Mouse (Mus musculus): Measurements from ENCODE around the gene Dnhd1.
"Not testable (repeated sequence)": the region's sequence is repeated elsewhere in the genome, so short reads cannot be mapped to it uniquely, and the experiment has no call there.

Gene Dnhd1

DNA sequence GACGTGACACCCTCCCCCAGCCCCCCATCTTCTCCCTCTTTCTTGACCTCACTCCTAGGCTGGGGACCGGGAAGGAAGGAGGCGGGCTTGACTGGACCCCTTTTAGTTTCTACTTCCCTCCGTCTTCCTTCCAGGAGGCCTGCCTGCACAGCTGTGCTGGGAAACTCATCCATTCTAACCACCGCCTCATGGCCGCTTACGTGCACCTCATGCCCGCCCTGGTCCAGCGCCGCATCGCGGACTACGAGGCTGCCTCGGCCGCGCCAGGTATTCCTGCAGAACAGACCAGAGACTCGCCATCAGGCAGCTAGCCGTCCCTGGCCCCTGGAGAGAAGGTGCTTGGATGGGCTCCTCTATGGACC lies 9.8 kb upstream of the Dnhd1 start:
- no peak for DNase-seq

GRCm38 (mm10) chr7:105641936-105642335 lies 8.7 kb upstream of the Dnhd1 start:
- DNase-seq = no peak

DNA sequence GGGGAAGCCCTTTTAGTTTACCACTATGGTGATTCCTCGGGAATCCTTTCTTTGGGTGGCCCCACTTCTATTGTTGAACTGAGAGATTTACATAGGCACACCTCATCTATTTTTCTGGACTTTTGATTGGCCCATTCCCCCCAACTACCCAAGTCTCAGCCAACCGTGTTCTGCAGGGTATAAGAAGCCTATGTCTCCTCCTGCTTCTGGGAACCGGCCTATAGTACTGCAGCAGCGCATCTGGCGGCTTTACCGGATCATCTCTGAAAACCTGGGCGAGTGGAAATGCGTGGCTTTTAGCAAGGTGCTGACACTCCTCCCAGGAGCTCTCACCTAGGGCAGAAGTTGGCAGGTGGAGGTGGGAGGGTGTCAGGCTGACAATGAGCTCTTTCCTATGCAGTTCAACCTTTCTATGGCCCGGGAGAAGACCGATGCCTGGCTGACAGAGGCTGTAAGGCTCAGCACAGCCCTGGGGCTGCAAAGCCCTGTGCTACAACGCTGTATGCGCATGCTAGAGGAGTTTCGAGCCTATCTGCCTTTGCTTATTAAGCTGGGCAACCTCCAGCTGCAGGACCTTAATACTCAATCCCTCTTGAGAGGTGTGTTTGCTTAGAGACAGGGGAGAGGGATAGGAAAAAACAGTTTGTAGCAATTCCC lies 35.0 kb downstream of the Dnhd1 start:
- DNase-seq = no peak

DNA sequence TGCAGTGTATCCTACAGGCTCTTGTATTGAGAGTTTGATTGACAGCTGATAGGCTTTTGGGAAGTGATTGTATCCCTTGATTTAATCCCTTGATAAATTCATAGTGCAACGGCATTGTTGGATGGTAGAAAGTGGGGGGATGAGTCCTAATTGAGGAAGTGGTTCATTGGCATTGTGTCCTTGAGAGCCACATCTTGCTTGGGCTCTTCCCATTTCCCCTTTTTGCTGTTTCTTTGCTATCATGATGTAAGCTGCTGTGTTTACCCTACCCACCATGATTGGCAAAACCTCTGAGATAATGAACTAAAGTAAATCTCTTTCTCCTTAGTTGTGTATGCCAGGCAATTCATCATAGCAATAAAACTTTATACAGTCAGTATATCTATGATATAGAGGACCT lies 40.2 kb downstream of the Dnhd1 start:
- DNase-seq = no peak

DNA sequence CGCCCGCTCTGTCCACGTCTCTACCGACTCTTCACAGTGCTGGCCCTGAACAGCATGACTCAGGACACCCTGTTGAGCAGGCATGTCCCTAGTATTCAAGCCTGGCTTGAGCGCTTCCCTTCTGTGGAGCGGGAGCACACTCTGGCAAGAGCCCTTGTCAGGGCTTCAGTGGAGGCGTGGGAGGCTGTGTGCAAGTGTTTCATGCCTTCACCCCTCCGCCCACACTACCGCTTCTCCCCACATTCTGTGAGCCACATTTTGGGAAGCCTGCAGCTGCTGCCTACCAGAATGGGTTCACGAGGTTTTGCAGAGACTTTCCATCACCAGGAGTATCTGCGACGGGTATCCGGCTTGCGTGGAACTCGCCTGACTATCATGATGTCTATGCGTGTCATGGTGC lies 52.6 kb downstream of the Dnhd1 start:
- DNase-seq = no peak

- no peak for DNase-seq
Measured at GRCm38 (mm10) chr7:105703816-105704215, 53.2 kb downstream of the Dnhd1 start.

DNA sequence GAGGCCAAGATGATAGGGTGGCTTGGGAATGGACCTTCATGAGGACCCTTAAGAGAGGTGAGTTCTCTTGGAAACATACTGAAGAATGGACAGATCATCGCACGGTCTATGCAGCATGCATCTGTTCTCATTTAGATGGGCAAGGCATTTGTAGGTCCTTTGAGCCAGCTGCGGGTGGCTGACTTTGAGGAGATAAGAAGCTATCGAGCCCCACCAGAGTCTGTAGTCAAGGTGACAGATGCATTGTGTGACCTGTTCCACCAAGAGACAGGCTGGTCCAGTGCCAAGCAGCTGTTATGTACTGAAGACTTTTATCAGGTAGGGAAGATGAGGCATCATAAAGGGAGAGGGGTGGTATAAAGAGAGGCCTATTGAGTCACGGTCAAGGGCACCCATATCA lies 58.1 kb downstream of the Dnhd1 start:
- DNase-seq = no peak

DNA sequence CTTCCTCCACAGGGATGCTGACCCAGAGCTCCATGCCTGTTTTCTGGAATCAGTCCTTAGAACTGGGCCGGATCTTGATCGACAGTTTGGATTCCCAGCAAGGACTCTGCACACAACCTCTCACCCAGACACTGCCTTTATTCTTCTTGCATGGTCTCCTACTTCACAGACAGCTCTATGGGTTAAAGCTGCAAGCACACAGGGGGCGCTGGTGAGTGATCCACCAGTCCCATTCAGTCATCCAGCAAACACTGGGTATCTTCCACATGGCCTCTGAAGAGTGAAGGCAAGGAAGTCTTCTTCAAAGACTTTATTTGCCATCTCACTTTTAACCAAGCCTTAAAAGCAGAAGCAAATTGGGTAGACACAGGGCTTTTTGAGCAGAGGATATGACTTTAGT lies 64.7 kb downstream of the Dnhd1 start:
- DNase-seq = no peak

DNA sequence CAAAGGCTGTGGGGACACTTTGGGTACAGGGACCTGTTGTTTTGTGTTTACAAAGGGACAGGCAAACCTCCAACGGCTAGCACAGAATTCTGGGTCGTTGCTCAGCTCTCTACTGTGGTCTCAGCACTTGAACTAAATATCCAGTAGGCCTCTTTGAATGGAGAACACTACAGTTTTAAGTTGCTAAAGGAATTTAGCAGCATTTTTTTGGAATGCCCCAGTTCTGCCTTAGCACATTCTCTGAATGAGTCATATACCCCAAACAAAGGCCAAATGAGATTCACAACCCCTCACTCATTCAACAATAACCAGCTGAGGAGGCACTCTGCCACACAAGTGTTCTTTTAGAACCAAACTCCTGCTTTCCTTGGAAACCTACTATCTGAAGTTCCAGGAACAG lies 71.3 kb downstream of the Dnhd1 start:
- no peak for DNase-seq

DNA sequence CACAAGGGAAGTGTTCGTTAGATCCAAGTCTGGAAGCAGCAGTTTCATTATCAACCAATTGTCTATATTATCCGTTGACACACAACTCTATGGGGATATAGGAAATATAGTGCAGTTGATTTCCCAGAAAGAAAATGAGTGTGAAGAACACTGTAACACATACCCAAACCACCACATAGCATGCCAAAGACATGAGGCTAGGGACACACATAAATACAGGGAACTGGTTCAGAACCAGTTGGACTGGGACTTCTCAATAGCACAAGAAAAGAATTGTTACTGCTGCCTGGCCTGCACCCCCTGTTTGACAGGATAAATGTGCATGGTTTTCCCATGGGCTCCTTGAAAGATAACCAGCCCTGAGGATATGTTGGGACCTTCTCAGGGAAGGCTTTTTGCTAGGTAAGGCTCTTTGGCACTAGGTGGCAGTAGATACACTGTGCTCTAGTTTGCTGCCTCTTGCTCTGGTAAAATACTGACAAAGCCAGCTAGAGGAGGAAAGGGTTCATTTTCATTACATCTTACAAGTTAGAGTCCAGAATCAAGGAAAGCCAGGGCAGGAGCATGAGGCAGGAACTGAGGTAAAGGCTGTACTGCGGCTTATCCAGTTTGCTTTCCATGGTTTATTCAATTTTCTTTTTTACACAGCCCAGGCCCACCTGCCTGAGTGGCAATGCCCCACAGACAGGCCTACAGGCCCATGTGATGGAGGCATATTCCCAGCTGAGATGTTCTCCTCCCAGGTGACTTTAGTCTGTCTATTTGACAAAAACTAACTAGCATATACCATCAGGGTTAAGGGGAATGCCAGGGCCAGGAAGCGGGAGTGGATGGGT lies 75.7 kb downstream of the Dnhd1 start:
- no peak for DNase-seq

- DNase-seq = no peak
Measured at GRCm38 (mm10) chr7:105726980-105727325, 76.3 kb downstream of the Dnhd1 start.

GRCm38 (mm10) chr7:105728701-105729428 lies 78.2 kb downstream of the Dnhd1 start:
- DNase-seq = no peak

DNA sequence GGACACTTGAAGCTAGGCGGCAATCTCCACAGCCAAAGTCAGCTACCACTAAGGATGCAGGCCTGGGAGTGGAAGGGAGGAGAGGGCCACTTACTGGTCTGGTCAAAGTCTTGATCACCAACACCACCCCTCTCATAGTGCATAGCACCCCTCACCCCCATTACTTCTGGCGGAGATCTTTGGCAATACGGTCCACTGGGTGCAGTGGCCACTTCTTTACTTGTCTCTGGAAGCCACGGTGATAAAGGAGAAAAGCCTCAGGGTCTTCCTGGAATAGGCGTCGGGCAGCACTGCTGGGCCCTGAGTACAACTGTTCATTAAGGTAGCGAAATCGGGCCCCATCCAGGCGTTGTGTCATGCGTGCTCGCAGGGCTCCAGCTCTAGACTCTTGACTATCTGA lies 83.2 kb downstream of the Dnhd1 start:
- DNase-seq = no peak

DNA sequence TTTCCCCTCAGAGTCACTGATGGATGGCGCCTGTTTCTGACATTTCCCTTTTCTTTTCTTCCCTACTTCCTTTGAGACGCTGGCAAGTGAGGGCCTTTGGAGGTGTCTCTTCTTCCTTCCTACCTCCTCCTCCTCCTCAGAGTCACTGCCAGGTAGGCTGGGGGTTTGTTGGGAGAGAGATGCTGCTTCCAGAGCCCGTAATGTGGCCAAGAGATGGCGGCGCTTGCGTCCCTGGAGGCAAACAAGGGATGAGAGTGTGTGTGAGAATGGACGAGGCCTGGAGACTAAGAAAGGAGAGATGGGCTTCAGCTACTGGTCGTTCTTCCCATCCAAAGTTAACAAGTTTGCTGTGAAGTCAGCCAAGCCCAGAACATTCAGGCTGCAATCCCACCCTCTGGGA lies 84.2 kb downstream of the Dnhd1 start:
- no peak for DNase-seq

- DNase-seq = not testable (repeated sequence)
Measured at GRCm38 (mm10) chr7:105735464-105735863, 84.8 kb downstream of the Dnhd1 start.

DNA sequence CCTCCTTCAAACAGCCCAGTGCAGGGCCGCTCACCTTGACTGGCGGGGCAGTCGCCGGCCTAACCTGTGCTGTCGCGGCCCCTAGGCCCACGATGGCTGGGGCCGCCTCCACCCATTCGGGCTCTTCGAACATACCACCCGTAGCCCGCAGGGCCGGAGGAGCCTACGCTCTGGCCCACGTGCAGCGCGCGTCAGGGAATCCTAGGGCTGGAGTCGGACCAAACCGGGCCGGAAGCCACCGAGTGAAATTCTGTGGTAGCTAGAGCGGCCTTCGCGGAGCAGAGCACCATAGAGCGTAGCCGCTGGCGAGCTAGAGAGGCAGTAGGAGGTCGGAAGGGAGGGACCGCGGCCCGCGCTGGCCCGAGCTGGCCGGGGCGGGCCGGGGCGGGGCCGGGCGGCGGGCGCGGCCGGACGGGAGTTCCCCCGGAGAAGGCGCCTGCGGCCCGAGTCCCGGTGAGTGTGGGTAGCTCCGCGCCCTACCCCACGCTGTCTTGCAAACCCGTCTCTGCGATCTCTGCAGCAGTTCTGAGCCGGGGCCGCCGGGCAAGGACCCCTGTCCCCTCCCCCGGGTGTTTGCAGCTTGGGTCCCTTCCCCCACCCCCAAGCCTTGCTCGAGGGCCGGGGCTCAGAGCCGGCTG lies 85.8 kb downstream of the Dnhd1 start, which contains the start of gene Ilk:
Ilk (plus strand) TSS at position 329 of the 638 bp plus-strand sequence.
- peak; percentile 90 for DNase-seq

DNA sequence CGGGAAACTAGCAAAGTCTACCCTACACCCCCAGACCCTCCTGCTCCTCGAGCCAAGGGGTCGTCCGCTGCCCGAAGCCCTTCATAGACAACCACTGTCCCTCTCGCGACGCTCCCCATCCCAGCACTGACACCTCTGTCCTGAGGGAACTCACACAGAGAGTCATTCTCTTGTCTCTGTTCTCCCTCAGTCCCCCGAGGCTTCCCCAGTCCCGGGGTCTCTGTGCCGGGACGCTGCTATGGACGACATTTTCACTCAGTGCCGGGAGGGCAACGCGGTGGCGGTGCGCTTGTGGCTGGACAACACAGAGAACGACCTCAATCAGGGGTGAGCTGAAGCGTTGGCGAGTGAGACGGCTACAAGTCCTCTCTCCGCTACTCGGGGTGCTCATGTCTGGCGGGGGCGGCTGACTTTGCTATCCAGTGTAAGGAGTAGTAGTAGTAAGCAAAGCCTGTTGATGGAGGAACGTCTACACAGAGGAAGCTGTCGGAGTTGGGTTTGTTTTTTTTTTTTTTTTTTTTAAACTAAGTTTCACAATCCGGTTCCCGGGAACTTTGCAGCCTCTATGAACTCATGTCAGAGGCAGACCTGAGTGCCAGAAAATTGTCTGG lies 86.4 kb downstream of the Dnhd1 start, which contains the start of gene Rrp8:
Rrp8 (minus strand) TSS at position 475 of the 611 bp plus-strand sequence.
- DNase-seq = no peak

GRCm38 (mm10) chr7:105737648-105738047 lies 87.0 kb downstream of the Dnhd1 start:
- DNase-seq = no peak

GRCm38 (mm10) chr7:105738286-105738685 lies 87.7 kb downstream of the Dnhd1 start:
- no peak for DNase-seq

DNA sequence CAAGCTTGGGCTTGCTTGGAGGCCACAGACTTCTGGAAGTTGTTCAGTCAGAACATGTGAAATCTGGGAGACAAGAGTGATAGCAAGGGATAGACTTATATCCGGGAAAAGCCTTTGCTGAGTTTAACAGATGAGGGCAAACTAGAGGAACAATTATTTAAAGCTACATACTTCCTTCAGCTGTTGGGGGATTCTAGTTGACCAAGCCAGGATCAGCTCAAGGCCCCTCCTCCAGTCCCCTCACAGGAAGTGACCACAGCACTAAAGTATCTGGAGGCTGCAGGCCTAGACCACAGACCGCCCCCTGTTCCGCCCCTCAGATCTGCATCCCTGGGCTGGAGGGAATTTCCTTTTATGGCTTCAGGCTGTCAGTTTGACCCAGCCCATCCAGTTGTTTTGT lies 88.3 kb downstream of the Dnhd1 start:
- DNase-seq = no peak

DNA sequence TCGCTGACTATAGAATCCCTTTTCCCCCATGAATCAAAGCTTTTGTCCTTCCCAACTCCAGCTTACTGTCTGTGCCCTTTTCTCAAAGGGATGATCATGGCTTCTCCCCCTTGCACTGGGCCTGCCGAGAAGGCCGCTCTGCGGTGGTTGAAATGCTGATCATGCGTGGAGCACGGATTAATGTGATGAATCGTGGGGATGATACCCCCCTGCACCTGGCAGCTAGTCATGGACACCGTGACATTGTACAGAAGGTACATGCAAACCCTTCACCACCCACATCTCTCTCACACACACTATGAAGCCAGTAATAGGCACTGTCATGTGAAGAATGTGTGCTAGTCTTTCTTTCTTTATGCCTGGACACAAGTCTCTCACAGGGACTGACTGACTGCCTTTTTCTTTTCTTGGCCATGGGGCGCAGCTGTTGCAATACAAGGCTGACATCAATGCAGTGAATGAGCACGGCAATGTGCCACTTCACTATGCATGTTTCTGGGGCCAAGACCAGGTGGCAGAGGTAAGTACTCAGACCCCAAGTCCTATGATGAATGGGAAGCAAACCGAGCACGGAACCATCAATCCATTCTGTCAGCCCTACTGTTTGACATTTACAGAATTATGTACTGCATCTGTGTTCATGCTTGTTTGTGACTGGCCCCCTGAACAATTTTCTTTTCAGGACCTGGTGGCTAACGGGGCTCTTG lies 89.6 kb downstream of the Dnhd1 start:
- DNase-seq = no peak

DNA sequence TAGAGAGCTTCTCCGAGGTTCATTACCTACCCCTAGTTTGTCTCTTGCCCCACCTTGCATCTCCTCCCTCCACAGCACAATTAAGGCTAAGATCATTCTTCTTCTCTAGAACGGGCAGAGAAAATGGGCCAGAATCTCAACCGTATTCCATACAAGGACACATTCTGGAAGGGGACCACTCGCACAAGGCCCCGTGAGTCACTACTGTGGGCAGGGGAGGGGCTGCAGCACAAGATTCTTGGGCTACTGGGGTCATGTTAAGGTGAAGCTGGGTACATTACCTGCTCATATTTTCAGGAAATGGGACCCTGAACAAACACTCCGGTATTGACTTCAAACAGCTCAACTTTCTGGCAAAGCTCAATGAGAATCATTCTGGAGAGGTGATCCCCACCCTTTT lies 90.2 kb downstream of the Dnhd1 start:
- no peak for DNase-seq
